Mouse (Mus musculus) midbrain, embryonic 14.5 days (tissue): Measurements from ENCODE around the gene Ube2n. TPM values are rescaled to one million over a fixed set of nuclear protein-coding genes. Genes with fewer than 3 reads are reported as not detected.
A peak's percentile ranks its signal among the peaks of the same experiment; 100 is the strongest.

ENCODE experiments used
- ATAC-seq: fragments of 200-750 bp; cut with Nextera tagmentation; 2 replicates; pipeline ENCODE4 v1.8.0; 2017; ENCODE audit warnings: moderate number of reproducible peaks, moderate library complexity; ENCODE audit not compliant: low FRiP score, low TSS enrichment
- DNase-seq: peaks from one replicate; pipeline ENCODE4 v3.0.0-alpha.2; 2015
- H3K27ac ChIP-seq: fragments of 300-500 bp; sonication (generic); replicated peaks from 2 replicates; pipeline ENCODE4 v1.5.1; 2014; ENCODE audit warnings: mild to moderate bottlenecking, low read depth, low read length, moderate library complexity
- H3K27me3 ChIP-seq: fragments of 300-500 bp; sonication (generic); 2 replicates; pipeline ENCODE4 v1.6.1; 2014; ENCODE audit warnings: low read length, control low read depth, mixed read lengths; ENCODE audit not compliant: control insufficient read depth, insufficient read depth
- H3K36me3 ChIP-seq: fragments of 300-500 bp; sonication (generic); 2 replicates; pipeline ENCODE4 v1.6.1; 2014; ENCODE audit warnings: low read length, control low read depth; ENCODE audit not compliant: control insufficient read depth, insufficient read depth
- H3K4me1 ChIP-seq: fragments of 300-500 bp; sonication (generic); 2 replicates; pipeline ENCODE4 v1.6.1; 2014; ENCODE audit warnings: mild to moderate bottlenecking, antibody characterized with exemption, low read length, control low read depth; ENCODE audit not compliant: control insufficient read depth, insufficient read depth
- H3K4me2 ChIP-seq: fragments of 300-500 bp; sonication (generic); 2 replicates; pipeline ENCODE4 v1.6.1; 2014; ENCODE audit warnings: mild to moderate bottlenecking, low read length, moderate library complexity
- H3K4me3 ChIP-seq: fragments of 300-500 bp; sonication (generic); replicated peaks from 2 replicates; pipeline ENCODE4 v1.5.1; 2014; ENCODE audit warnings: low read depth, low read length
- H3K9ac ChIP-seq: fragments of 300-500 bp; sonication (generic); replicated peaks from 2 replicates; pipeline ENCODE4 v1.6.1; 2014; ENCODE audit warnings: mild to moderate bottlenecking, low read length, moderate library complexity
- H3K9me3 ChIP-seq: fragments of 300-500 bp; sonication (generic); 2 replicates; pipeline ENCODE4 v1.6.1; 2016; ENCODE audit warnings: low read length, control low read depth, mixed read lengths; ENCODE audit not compliant: control insufficient read depth
- WGBS: fragments of 180-500 bp; shearing (Covaris S2); extraction: QIAGEN DNeasy Blood & Tissue Kit; methylation state at CpG from one replicate; pipeline ENCODE4 v1.1.7; 2014; 5-methylcytosine and 5-hydroxymethylcytosine counted together
- polyA plus RNA-seq: library from polyadenylated mRNA; unstranded; fragments of >200 nt; fragmentation: Nextera tagmentation; extraction: Ambion mirVana; gene quantifications from 2 replicates; pipeline ENCODE4 v1.2.1, GENCODE M21; 2014

Gene Ube2n
- polyA plus RNA-seq, 1 experiment from 2014 or later: 383 TPM

DNA sequence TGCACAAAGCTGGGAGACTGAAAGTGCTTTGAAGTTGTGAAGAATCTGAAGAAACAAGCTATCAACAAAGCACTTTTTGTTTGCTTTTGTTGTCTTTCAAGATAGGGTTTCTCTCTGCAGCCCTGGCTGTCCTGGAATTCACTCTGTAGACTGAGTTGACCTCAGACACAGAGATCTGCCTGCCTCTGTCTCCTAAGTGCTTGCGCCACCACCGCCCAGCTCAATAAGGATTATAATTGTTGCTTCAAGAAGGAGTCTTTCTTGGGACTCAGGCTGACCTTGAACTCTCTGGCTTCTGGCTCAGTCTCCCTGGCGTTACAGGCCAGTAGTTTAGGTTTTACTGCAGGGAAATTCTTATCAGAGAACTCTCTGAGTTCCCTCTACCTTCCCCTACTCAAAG lies 51.8 kb downstream of the Ube2n start:
- no peaks in the 10 kb centered on the region for H3K9me3 ChIP-seq
- no peaks in the 10 kb centered on the region for H3K27me3 ChIP-seq
- no peak overlapping the region for H3K27ac ChIP-seq
- peaks cover 15% of the 10 kb centered on the region; the same call in 1 of the 2 replicates for H3K4me1 ChIP-seq
- H3K9ac ChIP-seq: no peak overlapping the region
- ATAC-seq: no peak
- H3K4me3 ChIP-seq: no peak overlapping the region
- H3K4me2 ChIP-seq: no peak overlapping the region
- WGBS: 94% methylated on average over 3 of the region's 3 CpGs
- DNase-seq: no peak
- H3K36me3 ChIP-seq: no peaks in the 10 kb centered on the region

- WGBS: 64% methylated on average over 5 of the region's 5 CpGs
- Histone ChIP-seq H3K4me3 (no peak overlapping the region), H3K4me2 (no peak overlapping the region), H3K9me3 (no peaks in the 10 kb centered on the region), H3K9ac (no peak overlapping the region), H3K27ac (no peak overlapping the region), H3K36me3 (no peaks in the 10 kb centered on the region), H3K4me1 (0 out of 2 replicates have a peak, but pooled peaks cover 9% of the 10 kb centered on the region), H3K27me3 (no peaks in the 10 kb centered on the region)
- ATAC-seq (no peak), DNase-seq (no peak)
Observed at GRCm38 (mm10) chr10:95567550-95567949, 52.6 kb downstream of the Ube2n start.

- Histone ChIP-seq H3K9me3 (no peaks in the 10 kb centered on the region), H3K27me3 (no peaks in the 10 kb centered on the region), H3K4me2 (no peak overlapping the region), H3K4me3 (no peak overlapping the region), H3K4me1 (0 out of 2 replicates have a peak, but pooled peaks cover 5% of the 10 kb centered on the region), H3K36me3 (no peaks in the 10 kb centered on the region), H3K27ac (no peak overlapping the region), H3K9ac (no peak overlapping the region)
- DNase-seq (no peak), ATAC-seq (no peak)
- WGBS: 80% methylated on average over 6 of the region's 6 CpGs
Observed at GRCm38 (mm10) chr10:95568016-95568415, 53.1 kb downstream of the Ube2n start.

DNA sequence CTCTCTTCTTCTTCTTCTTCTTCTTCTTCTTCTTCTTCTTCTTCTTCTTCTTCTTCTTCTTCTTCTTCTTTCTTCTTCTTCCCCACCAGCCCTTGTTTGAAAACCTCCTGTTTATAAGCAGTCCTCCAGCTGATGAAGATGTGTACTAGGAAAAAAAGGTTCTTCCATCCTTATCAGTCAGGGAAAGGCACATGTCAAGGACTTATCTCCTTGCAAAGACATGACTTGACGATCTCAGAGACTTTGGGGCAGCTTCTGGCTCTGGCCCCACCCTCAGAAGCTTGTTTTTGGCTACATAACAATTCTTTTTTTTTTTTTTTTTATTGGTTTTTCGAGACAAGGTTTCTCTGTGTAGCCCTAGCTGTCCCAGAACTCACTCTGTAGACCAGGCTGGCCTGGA lies 54.5 kb downstream of the Ube2n start:
- no peak overlapping the region for H3K27ac ChIP-seq
- no peak overlapping the region for H3K9ac ChIP-seq
- H3K4me1 ChIP-seq: 0 out of 2 replicates have a peak, but pooled peaks cover 5% of the 10 kb centered on the region
- H3K9me3 ChIP-seq: no peaks in the 10 kb centered on the region
- H3K27me3 ChIP-seq: no peaks in the 10 kb centered on the region
- H3K4me2 ChIP-seq: no peak overlapping the region
- no peak overlapping the region for H3K4me3 ChIP-seq
- ATAC-seq: no peak
- DNase-seq: no peak
- no peaks in the 10 kb centered on the region for H3K36me3 ChIP-seq
- WGBS: 75% methylated on average over 2 of the region's 2 CpGs

- H3K4me1 ChIP-seq: 0 out of 2 replicates have a peak, but pooled peaks cover 8% of the 10 kb centered on the region
- H3K4me3 ChIP-seq: no peak overlapping the region
- H3K9ac ChIP-seq: no peak overlapping the region
- whole genome bisulfite sequencing: 77% methylated on average over 4 of the region's 4 CpGs
- no peak overlapping the region for H3K4me2 ChIP-seq
- ATAC-seq: no peak
- no peaks in the 10 kb centered on the region for H3K27me3 ChIP-seq
- no peak for DNase-seq
- H3K9me3 ChIP-seq: no peaks in the 10 kb centered on the region
- no peaks in the 10 kb centered on the region for H3K36me3 ChIP-seq
- no peak overlapping the region for H3K27ac ChIP-seq
Observed at GRCm38 (mm10) chr10:95574994-95575393, 60.0 kb downstream of the Ube2n start.

DNA sequence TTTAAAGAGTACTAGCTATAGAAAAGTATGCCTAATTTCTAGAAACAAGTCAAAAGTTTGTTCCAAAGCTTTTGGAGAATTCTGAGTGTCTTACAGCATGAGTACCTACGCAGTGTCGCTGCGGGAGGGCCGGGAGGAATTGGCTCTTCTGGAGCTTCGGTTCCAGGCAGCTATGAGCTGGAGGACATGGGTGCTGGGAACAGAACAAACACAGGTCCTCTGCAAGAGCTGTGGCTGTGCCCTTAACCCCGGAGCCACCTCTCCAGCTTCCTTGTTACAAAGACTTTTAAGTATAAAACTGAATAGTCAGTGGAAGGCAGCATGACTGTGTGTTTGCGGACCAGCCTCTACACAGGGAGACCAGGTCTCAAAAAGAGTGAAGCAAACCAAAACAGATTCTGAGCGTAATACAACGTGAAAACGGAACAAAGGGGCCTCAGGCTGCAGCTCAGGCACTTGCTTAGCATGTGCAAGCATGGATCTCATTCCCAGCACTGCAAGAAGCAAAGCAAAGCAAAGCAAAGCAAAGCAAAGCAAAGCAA lies 61.0 kb downstream of the Ube2n start:
- Histone ChIP-seq H3K9me3 (no peaks in the 10 kb centered on the region), H3K36me3 (no peaks in the 10 kb centered on the region), H3K27ac (no peak overlapping the region), H3K4me3 (no peak overlapping the region), H3K9ac (no peak overlapping the region), H3K4me2 (no peak overlapping the region), H3K27me3 (no peaks in the 10 kb centered on the region), H3K4me1 (0 out of 2 replicates have a peak, but pooled peaks cover 8% of the 10 kb centered on the region)
- 72% methylated on average over 10 of the region's 10 CpGs for WGBS
- ATAC-seq (no peak), DNase-seq (no peak)

DNA sequence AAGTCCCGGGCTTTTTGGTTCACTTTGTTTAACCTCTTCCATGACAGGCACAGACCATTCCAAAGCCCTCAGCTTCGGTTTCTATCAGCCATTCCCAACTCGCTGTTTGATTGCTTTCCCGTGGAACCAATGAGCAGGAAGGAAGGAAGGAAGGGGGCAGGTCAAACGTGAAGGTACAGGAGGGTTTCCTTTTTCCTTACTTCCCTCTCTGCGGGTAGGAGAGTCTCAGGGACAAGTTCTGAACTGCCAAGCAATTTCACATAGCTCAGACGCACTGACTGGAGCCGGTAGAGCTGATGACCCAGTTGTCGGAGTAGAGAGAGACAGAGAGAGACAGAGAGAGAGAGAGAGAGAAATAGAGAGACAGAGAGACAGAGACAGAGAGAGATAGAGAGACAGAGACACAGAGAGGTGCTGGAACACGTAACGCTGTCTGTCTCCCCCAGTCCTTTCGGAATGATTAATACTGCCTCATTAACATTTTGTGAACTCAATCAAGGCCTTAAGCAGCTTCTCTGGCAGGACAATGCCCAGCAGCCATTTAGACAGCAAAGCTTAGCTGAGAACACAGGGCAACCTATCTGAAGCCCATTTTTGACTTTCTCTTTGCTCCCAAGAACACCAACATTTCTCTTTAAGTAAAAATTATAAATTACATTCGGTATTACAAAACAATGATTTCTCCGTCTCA lies 62.1 kb downstream of the Ube2n start:
- Histone ChIP-seq H3K4me3 (no peak overlapping the region), H3K9ac (no peak overlapping the region), H3K4me2 (no peak overlapping the region), H3K36me3 (no peaks in the 10 kb centered on the region), H3K27me3 (no peaks in the 10 kb centered on the region), H3K9me3 (no peaks in the 10 kb centered on the region), H3K4me1 (0 out of 2 replicates have a peak, but pooled peaks cover 8% of the 10 kb centered on the region), H3K27ac (no peak overlapping the region)
- no peak for ATAC-seq
- DNase-seq: peak; percentile 34
- 45% methylated on average over 14 of the region's 14 CpGs for WGBS

GRCm38 (mm10) chr10:95577567-95577950 lies 62.6 kb downstream of the Ube2n start:
- H3K4me3 ChIP-seq: no peak overlapping the region
- no peak overlapping the region for H3K4me2 ChIP-seq
- H3K27me3 ChIP-seq: no peaks in the 10 kb centered on the region
- no peak overlapping the region for H3K9ac ChIP-seq
- 27% methylated on average over 4 of the region's 4 CpGs for WGBS
- 0 out of 2 replicates have a peak, but pooled peaks cover 8% of the 10 kb centered on the region for H3K4me1 ChIP-seq
- H3K9me3 ChIP-seq: no peaks in the 10 kb centered on the region
- H3K36me3 ChIP-seq: no peaks in the 10 kb centered on the region
- ATAC-seq (no peak), DNase-seq (peak; percentile 26)
- no peak overlapping the region for H3K27ac ChIP-seq

DNA sequence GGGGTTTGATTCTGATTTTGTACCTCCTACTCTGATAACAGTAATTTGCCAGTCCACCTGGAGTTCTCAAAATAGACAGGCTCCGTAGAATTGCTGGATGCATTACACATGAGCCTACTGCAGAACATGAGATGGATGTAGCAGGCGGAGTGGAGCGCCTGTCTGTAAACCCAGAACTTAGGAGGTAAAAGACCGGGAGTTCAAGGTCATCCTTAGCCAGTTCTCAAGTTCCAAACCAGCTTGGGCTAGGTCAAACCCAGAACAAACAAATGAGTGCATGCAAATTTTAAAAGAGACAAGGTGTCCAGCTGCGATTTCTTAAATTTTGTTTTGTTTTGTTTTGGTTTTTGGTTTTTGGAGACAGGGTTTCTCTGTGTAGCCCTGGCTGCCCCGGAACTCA lies 70.6 kb downstream of the Ube2n start:
- H3K4me1 ChIP-seq: no peaks in the 10 kb centered on the region
- no peaks in the 10 kb centered on the region for H3K36me3 ChIP-seq
- H3K9ac ChIP-seq: no peak overlapping the region
- H3K27me3 ChIP-seq: no peaks in the 10 kb centered on the region
- ATAC-seq: no peak
- no peak overlapping the region for H3K27ac ChIP-seq
- peaks cover 6% of the 10 kb centered on the region; the same call in 1 of the 2 replicates for H3K9me3 ChIP-seq
- H3K4me2 ChIP-seq: no peak overlapping the region
- WGBS: 92% methylated on average over 6 of the region's 6 CpGs
- no peak overlapping the region for H3K4me3 ChIP-seq
- DNase-seq: no peak
